Mouse (Mus musculus) urinary bladder, adult 2 months (tissue): ENCODE measurements around the gene Psmb4. TPM values are rescaled to one million over a fixed set of nuclear protein-coding genes. Genes with fewer than 3 reads are reported as not detected.
"Not testable (repeated sequence)": the region's sequence is repeated elsewhere in the genome, so short reads cannot be mapped to it uniquely, and the experiment has no call there.

Experiments
- DNase-seq: peaks from one replicate; pipeline ENCODE4 v3.0.0; 2022; ENCODE audit warnings: low spot score
- polyA plus RNA-seq: library from polyadenylated mRNA; depleted of rRNA; stranded (reverse); fragments of >200 nt; gene quantifications from 2 replicates; pipeline ENCODE4 v1.2.3, GENCODE M21; 2012; rRNA removed

The Psmb4 gene
- 242 and 281 TPM in 2 replicates for polyA plus RNA-seq

GRCm38 (mm10) chr3:94886316-94887224 is at the start of gene Psmb4:
TSS of gene Psmb4 (minus strand) at chr3:94886961.
- peak; percentile 53 for DNase-seq

GRCm38 (mm10) chr3:94936147-94936546 is 49.4 kb upstream of the Psmb4 start:
- not testable (repeated sequence) for DNase-seq

GRCm38 (mm10) chr3:94935332-94935731 is 48.6 kb upstream of the Psmb4 start:
- not testable (repeated sequence) for DNase-seq

GRCm38 (mm10) chr3:94934564-94934963 is 47.8 kb upstream of the Psmb4 start:
- DNase-seq: not testable (repeated sequence)

- DNase-seq: not testable (repeated sequence)
Measured at GRCm38 (mm10) chr3:94933604-94934003, 46.8 kb upstream of the Psmb4 start.

GRCm38 (mm10) chr3:94932809-94933564 is 46.2 kb upstream of the Psmb4 start, which contains the start of gene Selenbp1:
TSS of gene Selenbp1 (plus strand) at chr3:94933056.
- DNase-seq: peak; percentile 81

GRCm38 (mm10) chr3:94932279-94932678 is 45.5 kb upstream of the Psmb4 start:
- not testable (repeated sequence) for DNase-seq

GRCm38 (mm10) chr3:94931427-94932082 is 44.8 kb upstream of the Psmb4 start:
- DNase-seq: not testable (repeated sequence)

GRCm38 (mm10) chr3:94930386-94931266 is 43.9 kb upstream of the Psmb4 start:
- not testable (repeated sequence) for DNase-seq

GRCm38 (mm10) chr3:94928979-94929378 is 42.2 kb upstream of the Psmb4 start:
- not testable (repeated sequence) for DNase-seq

GRCm38 (mm10) chr3:94926301-94926736 is 39.6 kb upstream of the Psmb4 start:
- not testable (repeated sequence) for DNase-seq

GRCm38 (mm10) chr3:94924688-94925087 is 37.9 kb upstream of the Psmb4 start:
- DNase-seq: no peak

GRCm38 (mm10) chr3:94922333-94922732 is 35.6 kb upstream of the Psmb4 start:
- no peak for DNase-seq

GRCm38 (mm10) chr3:94921104-94921503 is 34.3 kb upstream of the Psmb4 start:
- no peak for DNase-seq

GRCm38 (mm10) chr3:94918845-94919244 is 32.1 kb upstream of the Psmb4 start:
- DNase-seq: no peak

GRCm38 (mm10) chr3:94917816-94918361 is 31.1 kb upstream of the Psmb4 start:
- DNase-seq: no peak

- DNase-seq: no peak
Measured at GRCm38 (mm10) chr3:94915903-94916741, 29.4 kb upstream of the Psmb4 start.

- no peak for DNase-seq
Measured at GRCm38 (mm10) chr3:94913801-94914200, 27.0 kb upstream of the Psmb4 start.

- no peak for DNase-seq
Measured at GRCm38 (mm10) chr3:94911050-94911693, 24.4 kb upstream of the Psmb4 start.
